Mouse (Mus musculus) neural tube, embryonic 10.5 days (tissue): ENCODE measurements around the gene Socs7.

Experiments used
- DNase-seq: peaks from one replicate; pipeline ENCODE4 v3.0.0-alpha.2; 2017; ENCODE audit warnings: low spot score; ENCODE audit errors: extremely low spot score

Socs7 gene

DNA sequence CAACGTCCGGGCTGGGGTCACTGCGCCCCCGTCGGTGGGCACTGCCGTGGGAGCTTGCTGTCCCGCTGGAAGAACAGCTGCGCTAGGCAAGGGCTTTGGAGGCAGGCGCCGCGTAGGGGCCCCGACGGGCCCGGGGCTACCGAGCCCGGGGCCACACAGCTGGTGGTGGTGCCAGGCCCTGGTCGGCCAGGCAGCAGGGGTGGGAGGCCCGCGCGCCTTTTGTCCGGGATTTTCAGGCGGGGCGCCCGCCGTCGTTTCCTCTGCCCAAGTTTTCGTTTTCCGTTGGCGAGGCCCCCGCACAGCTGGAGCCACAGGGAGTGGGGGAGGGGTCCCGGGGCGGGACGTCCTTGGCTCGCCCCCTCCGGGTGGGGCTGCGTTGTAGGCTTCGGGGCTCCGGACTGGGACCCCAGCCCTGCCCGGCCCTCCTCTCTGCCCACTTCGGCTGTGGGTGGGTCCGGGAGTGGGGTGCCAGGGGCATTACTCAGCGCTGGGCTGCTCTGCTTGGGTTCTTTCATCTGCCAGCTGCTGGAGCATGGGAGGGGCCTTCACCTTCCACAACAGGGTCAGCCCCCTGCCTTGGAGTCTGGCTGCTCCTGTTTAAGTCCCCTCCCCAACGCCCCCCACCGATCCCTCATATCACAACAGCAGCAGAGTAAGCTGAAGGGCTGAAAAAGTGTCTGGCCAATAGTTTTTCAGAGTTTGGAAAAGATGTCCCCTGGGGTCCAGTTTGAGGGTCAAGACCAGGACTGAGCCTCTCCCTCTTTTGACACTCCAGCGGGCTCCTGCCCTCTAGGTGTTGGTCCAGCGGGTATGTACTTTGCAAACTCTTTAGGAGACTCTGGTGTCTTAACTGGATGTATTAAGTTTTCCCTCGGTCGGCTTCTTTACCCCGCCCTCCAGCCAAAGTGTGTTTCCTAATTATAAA, 53.6 kb downstream of the Socs7 start:
- peak; percentile 55 for DNase-seq

DNA sequence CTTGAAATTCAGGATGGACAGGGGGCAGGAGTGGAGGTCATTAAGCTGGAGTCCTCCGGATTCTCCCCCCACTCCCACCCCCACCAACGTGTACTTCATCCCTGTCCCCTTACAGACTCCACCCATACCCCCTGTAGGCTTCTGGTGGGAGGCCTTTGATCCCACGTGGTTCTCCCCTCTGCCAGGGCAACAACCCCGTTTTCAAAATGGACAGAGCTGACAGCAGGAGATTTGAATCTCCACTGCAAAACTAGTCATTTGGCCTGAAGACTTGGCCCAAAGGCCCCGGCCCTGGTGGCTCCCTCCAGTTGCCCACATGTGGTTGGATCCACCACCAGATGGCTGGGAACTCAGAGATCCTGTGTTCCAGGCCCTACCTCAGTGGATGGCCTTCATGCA, 54.3 kb downstream of the Socs7 start:
- DNase-seq = no peak

DNA sequence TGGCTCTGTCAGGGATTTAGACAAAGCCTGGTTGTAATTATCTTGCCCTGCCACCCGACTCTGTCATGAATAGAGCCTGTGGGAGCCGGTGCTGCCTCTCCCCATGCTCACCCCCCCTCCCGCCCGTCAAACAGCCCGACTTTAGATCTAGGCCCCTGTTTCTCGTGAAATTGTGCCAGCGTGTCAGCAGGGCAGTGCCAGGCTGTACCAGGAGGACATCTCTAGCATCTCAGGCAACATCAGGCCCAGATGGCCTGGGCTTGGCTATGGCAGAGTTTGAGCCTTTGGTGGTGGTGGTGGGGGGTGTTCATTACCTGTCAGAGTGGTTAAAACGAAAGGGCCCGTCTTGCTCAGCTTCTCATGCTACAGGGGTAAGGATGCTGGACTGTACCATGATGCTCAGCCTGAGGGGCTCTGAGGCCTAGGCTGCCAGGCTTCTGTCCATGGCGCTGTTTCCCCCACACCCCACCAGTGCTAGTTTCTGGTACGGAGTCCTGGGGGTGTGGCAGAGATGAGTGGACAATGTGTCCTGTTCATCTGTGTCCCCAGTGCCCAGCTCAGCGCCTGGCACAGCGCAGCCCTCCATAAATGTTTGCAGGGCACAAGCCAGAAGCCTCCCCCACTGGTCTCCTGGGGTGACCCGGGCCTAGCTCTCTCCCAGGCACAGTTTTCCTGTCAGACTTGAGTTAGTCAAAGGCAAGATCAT, 56.6 kb downstream of the Socs7 start:
- DNase-seq = no peak

DNA sequence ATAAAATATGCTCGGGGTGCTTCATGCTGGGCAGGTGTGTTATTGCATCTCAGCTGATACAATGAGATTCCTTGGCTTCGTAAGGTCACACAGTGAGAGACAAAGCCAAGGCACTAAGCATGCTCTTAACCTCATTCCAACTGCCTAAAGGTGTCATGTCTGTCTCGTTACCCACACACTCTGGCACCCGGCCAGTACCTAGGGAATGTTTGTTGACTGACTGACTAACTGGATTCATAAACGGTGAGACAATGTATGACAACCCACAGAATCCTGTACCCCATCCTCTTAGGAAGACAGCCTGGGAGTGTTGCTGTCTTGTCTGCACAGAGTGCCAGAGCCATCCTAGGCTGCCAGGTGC, 57.2 kb downstream of the Socs7 start:
- no peak for DNase-seq

DNA sequence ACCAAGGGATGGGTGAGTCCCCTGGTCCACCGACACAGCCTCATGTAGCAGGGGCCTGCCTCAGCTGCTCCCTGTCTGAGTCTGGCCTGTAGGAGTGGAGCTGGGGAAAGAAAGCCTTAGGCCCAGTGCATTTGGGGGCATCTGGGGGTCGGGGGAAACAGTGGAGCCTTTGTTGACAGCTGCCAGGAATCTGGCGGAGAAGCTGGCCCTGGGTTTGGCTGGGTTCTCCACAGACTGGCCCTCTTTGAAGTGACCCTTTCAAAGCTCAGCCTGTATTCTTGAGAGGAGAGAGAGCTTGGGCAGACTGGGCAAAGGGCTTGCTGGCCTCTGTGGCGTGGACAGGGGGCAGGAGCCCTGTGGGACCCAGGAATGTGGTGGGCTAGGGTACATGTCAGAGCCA, 60.2 kb downstream of the Socs7 start:
- no peak for DNase-seq

DNA sequence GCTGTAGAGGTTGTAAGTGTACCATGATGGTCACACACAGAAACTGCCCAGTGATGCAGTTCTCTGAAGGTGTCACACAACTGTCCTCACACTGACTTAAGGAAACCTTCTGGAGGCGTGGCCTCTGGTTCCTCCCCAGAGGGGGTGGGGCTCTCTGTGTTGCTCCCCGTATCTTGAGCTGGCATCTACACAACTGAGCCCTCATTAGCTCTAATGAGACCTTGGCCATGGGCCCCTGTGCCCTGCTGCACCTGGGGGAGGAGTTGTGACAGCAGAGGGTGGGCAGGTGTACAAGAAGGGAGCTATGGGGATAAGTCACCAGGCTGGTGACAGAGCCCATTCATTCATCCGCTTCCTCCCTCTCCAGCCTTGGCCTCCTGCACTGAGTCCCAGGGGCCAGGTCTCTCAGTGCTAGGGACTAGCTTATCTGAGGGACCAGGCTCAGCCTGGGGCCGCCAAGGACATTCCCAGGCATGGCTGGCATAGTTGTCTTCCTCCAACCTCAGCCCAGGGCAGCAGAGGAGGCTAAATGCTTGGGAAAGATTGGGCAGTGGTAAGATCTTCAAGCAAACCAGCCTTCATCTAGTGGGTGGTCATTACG, 61.8 kb downstream of the Socs7 start:
- no peak for DNase-seq

DNA sequence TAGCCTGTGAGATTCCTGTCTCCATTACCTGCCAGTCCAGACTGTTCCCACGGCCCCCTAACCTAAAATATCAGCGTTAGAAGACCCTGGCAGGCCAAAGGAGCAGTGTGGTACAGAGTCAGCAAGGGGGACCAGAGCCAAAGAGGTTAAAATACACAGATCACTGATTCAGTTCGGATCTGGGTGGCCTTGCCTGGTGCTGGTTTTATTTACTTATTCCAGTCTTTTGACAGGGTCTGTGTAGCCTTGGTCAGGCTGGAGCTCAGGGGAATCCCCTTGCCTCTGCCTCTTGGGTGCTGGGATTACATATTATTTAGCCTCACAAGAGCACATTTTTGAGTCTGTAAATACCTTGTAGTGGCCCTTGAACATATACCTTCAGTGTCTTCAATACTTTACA, 62.5 kb downstream of the Socs7 start:
- DNase-seq = no peak

DNA sequence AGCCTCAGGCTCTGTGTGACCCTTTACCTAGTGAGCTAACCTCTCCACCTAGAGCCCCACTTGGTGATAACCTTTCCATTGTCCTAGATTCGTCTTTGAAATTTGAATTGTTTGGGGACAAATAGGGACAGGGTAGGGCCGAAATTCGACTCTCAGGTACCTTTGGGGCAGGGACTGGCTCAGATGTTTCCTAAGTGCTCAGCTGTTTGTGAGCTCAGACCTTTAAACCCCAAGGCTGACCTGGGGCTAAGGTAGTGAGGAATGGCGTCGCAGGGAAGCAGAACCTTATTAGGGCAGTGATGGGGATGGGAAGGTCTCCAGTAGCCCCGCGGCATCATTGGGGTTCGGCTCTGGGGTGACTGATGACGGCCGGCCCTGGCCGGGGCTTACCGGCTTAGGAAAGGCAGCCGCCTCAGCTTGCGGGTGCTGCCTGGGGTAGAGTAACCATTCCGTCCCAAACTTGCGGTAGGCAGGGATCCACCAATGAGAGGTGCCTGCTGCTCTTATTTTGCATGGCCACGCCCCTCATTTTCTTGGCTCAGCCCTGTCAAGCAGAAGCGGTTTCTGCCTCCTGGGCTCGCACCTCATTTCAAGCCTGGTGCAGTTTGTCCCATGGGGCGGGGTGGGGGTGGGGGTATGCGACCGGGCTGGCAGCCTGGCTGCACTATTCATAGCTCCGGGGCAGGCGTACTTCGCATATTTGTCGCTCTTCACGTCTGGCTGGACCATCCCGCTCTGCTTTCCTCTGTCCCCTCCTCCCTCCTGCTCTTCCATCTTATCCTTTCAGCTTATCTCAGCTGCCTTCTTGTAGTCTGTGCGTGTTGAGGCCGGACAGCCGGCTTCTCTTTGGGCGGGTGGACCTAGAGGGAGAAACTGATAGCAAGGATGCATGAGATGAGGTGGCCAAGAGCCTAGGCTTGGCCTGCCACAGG, 65.7 kb downstream of the Socs7 start:
- peak; percentile 70 for DNase-seq

DNA sequence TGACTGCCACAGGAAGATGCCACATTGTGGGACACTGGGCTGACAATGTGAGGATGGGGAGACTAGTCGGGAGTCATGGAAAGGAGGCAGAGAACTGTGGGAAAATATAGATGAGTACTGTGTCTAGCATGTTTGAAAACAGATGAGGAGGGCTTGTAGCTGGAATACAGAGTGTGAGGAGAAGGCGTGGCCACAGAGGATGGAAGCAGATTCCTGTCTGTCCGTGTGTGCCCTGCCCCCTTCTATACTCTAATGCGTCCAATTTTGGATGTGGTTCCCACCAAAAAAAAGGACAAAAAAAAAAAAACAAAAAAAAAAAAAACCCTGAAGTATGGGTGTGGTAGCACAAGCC, 66.4 kb downstream of the Socs7 start:
- no peak for DNase-seq

DNA sequence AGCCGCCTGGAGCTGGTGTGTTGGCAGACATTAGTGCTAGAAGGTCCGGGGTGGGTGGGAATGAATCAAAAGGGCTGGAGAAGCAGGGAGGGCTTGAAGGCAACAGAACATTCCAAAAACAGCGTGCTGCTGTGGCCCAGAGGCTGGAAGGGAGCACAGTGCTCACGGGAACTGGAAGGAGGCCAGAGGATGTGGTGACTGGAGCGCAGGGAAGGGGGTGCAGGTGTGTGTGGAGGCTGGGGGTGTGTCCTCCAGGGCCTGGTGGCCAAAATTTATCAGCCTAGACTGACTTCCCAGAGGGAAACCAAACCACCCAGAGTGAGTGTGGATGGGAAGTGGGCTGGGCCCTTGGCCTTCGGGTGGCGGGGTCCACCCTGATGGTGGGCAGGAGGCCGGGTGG, 67.3 kb downstream of the Socs7 start:
- no peak for DNase-seq

DNA sequence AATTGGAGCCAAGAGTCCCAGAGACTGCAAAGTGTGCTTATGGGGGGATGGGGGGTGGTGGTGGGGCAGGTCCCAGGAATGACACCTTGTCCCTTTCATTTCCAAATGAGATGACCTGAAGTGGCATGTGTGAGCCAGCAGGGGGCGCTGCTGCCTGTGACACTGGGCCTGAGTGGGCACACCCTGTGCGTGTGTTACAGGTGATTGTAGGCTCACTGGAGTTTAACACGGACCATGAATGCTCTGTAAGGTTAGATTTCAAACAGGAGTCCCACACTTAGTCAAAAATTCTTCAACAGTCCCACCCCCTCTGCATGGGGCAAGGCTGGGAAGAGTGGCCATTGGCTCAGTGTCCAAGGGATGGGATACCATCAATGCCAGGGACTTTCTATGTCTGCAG, 69.7 kb downstream of the Socs7 start:
- peak; percentile 61 for DNase-seq

DNA sequence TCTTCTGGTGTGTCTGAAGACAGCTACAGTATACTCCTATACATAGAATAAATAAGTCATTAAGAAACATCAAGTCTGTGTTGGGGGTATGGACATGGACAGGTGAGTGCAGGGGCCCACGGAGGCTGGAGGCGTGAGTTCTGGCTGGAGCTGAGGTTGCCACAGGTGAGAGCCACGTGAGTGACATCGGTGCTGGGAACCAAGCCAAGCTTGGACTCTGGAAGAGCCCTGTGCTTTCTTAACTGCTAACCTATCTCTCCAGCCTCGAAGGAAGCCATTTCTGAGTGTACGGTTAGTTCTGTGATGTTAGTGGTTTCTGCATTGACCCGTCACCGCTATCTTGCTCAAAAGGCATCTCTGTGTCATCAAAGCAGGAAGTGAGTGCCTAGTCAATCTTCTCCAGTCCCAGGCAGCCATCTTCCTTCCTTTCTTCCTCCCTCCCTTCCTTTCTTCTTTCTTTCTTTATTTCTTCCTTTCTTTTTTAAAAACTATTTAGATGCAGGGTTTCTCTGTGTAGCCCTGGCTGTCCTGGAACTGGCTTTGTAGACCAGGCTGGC, 70.7 kb downstream of the Socs7 start:
- DNase-seq = no peak

DNA sequence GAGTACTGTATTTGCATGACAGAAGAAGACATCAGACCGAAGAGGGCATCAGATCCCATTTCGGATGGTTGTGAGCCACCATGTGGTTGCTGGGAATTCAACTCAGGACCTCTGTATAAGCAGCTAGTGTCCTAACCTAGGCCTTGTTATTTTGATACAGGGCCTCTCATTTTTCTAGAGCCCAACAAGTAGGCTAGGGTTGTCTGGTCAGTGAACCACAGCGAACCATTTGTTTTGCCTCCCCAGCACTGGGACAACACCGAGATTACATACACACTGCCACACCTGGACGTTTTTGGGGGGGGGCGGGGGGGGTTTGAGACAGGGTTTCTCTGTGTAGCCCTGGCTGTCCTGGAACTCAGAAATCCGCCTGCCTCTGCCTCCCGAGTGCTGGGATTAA, 71.8 kb downstream of the Socs7 start:
- no peak for DNase-seq

DNA sequence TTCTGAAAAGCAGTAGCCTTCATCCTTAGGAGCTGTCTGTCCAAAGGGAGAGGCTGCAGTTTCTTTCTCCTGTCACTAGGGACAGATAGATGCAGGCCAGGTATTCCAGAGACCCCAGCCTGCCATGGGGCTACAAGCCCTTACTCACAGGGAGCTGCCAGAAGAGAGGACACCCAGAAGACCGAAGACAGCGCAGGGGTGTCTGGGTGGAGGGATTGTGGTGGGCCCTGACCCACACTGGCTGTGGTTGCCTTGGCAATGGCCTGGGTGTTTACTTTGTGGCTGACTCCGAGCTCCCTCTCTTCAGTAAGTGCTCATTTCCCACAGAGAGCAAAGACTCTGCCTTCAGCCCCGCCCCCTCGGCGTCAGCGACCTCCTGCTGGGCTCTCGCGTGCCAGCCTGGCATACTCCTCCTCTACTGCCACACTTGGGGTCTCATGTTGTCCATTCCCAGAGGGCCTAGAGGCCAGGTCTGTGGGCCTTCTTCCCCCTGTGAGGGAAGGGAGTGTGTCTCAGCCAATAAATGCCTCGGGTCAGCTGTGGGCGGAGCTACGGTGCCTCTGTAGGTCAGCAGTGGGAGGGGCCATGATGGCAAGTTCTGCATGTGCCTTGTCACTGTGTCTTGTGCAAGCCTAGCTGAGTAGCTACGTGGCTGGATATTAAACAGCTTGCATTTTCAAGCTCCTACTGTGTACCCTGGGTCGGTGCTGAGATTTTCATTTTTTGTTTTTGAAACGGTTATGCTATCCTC, 72.5 kb downstream of the Socs7 start:
- peak; percentile 77 for DNase-seq

DNA sequence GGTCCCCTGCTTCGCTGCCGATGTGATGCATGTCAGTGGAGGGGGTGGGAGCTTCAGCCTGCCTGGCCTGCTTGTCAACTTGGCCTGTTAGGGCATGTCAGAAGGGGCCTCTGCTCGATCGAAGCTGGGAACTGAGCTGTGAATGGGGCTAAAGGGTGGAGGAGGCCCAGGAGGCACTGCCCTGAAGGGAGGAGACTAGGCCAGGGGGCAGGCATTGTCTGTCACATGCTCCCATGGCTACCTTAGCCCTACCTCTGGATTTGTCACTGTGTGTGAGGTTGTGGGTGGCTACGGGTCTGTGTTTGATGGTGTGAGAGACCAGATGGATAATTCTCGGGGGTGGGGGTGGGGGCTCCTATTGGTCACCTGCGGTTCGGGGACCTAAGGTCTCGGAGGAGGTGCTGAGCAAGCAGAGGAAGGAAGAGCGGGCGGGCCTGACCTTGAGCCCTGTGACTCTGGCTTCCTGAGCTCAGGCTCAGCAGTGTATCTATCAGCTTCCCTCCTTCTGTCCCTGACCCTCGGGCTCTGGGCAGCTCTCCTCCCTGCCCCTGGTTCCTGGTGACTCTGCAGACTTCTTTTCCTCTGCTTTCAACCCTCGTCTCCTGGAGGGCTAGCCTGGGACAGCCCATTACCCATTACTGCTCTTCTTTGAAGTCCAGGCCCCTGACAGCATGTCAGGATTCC, 73.6 kb downstream of the Socs7 start:
- DNase-seq = no peak

DNA sequence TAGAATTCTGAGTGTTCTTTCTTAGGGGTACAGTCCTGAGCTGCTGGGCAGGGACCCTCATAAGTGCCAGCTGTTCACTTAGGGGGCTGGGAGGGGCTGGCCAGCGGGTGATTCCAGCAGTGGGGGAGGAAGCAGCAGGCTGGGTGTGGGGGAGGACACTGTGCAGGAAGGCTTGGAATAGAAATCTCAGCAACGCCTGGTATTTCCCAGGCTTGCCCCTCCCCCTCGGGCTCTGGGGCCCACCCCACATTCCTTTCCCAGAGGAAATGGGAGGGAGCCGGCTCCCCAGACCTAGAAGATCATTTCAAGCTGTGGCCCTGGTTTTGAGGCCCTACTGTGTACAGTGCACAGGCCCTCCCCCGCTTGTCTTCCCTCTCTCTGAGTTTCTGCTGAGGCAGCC, 75.4 kb downstream of the Socs7 start:
- peak; percentile 54 for DNase-seq

DNA sequence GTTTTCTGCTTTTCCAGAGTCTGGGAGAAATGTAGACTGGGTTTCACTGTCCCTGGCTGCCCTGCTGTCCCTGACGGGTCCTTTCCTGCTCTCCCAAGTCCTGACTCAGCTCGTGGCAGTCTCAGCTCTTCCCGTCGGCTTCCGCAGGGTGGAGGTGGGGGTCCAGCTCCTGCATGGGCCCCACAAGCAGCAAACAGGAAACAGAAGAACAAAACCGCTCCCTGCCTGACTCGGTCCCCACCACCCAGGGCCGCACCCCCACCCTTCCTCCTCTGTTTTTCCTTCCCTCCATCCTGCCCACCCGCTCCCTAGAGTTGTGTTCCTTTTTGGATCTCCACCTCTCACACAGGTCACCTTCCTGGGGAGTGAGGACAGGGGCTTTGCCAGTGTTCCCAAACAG, 76.5 kb downstream of the Socs7 start:
- DNase-seq = no peak

DNA sequence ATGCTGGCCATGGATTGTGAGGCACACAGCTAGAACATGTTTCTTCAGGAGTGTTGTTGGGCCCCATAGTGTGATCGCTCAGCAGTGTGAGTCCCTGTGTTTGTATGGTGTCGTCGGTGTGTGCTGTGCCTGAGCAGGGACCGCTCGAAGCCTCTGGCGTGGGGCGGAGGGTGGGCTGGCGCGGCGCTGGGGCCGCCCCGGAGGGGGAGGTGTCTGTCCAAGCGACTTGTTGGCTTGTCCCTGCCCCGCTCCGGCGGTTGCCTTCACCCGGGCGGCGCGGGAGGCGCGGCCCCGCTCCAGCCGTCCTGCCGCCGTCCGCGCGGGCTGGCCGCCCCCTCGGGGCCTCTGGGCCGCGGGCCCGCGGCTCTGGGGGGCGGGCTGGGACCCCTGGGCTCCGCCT, 77.6 kb downstream of the Socs7 start:
- DNase-seq = peak; percentile 45

DNA sequence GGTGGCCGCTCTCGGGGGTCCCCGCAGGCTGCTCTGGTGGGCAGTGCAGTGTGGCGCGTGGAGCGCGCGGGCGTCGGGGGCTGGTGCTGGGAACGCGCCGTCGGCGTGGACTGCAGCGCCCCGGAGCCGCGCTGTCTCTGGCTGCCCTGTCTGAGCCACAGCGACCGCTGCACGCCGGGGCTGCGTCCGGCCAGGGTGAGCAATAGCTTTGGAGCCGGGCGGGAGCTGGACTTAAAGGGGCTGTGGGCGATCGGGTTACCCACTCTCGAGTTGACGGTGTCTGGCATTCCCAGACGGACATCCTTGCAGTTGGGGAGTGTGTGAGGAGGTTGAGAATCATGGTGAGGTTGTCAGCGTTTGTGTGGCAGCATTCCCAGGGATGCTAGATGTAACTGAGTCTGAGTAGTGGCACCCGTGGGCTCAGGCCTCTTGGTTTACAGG, 78.1 kb downstream of the Socs7 start:
- DNase-seq = peak; percentile 36
